Mouse (Mus musculus): ENCODE measurements around the gene Ccdc88c. TPM values are rescaled to one million over a fixed set of nuclear protein-coding genes. Genes with fewer than 3 reads are reported as not detected.

The Ccdc88c gene
- total RNA-seq, 2 experiments from 2014 or later, result 96.4 to 234 TPM

DNA sequence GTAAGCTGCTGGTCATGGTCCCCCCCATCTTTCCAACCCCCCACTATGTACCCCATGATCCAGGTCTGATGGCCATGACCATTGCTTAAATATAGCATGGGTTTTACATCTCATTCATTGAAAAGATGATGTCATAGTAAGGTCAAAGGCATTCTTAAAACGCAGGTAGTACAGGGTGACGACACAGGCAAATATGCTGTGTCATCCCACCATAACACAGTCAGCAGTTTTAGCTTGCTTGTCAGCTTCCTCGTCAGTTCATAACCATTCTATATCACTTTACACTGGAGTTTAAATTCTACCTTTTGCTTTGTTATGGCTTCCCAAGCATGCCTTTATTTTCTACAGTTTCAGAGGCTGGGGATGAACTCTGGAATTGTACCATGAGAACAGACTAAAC, 166.6 kb downstream of the Ccdc88c start:
- ATAC-seq (replicated peaks; ENCODE audit: low FRiP score, poor library complexity, severe bottlenecking), result no peak

Other genes with a start within 250 kb of the Ccdc88c start
- 0.42 and 1.1 TPM in 2 replicates for gene Dglucy, start 250.0 kb downstream of the Ccdc88c start, total RNA-seq (2015; ENCODE audit: low replicate concordance)
- 5.1 TPM in 1 of 2 replicates, not detected in the other for gene Dglucy, start 250.0 kb downstream of the Ccdc88c start, total RNA-seq (2017; ENCODE audit: low replicate concordance)
- gene Gpr68, start 120.9 kb downstream of the Ccdc88c start, total RNA-seq (2015; ENCODE audit: low replicate concordance), result 0.42 and 1.4 TPM in 2 replicates
- gene Gpr68, start 120.9 kb downstream of the Ccdc88c start, total RNA-seq (2017; ENCODE audit: low replicate concordance), result 0.26 TPM in 1 of 2 replicates, not detected in the other
- 111 and 134 TPM in 2 replicates for gene Ppp4r3a, start 54.6 kb upstream of the Ccdc88c start, total RNA-seq (2015; ENCODE audit: low replicate concordance)
- gene Ppp4r3a, start 54.6 kb upstream of the Ccdc88c start, total RNA-seq (2017; ENCODE audit: low replicate concordance), result 135 and 202 TPM in 2 replicates